Mouse (Mus musculus) embryonic facial prominence, embryonic 14.5 days (tissue): ENCODE measurements around the gene Omt2b. TPM values are rescaled to one million over a fixed set of nuclear protein-coding genes. Genes with fewer than 3 reads are reported as not detected.
"Not testable (repeated sequence)": the region's sequence is repeated elsewhere in the genome, so short reads cannot be mapped to it uniquely, and the experiment has no call there.

Experiments
- ATAC-seq: fragments of 200-750 bp; cut with Nextera tagmentation; 2 replicates; pipeline ENCODE4 v1.8.0; 2017; ENCODE audit warnings: low read depth, moderate number of reproducible peaks, moderate TSS enrichment
- DNase-seq: peaks from one replicate; pipeline ENCODE4 v3.0.0-alpha.2; 2015; ENCODE audit warnings: low spot score
- H3K27ac ChIP-seq: fragments of 300-500 bp; sonication (generic); replicated peaks from 2 replicates; pipeline ENCODE4 v1.5.1; 2014; ENCODE audit warnings: low read depth, mild to moderate bottlenecking, low read length, moderate library complexity
- H3K27me3 ChIP-seq: fragments of 300-500 bp; sonication (generic); replicated peaks from 2 replicates; pipeline ENCODE4 v1.6.1; 2014; ENCODE audit warnings: low read length; ENCODE audit not compliant: control insufficient read depth, insufficient read depth
- H3K36me3 ChIP-seq: fragments of 300-500 bp; sonication (generic); 2 replicates; pipeline ENCODE4 v1.6.1; 2014; ENCODE audit warnings: low read length, mixed read lengths; ENCODE audit not compliant: control insufficient read depth, insufficient read depth
- H3K4me1 ChIP-seq: fragments of 300-500 bp; sonication (generic); 2 replicates; pipeline ENCODE4 v1.6.1; 2014; ENCODE audit warnings: antibody characterized with exemption, low read length; ENCODE audit not compliant: control insufficient read depth, insufficient read depth
- H3K4me2 ChIP-seq: fragments of 300-500 bp; sonication (generic); 2 replicates; pipeline ENCODE4 v1.6.1; 2014; ENCODE audit warnings: low read depth, mild to moderate bottlenecking, low read length, moderate library complexity, mixed read lengths
- H3K4me3 ChIP-seq: fragments of 300-500 bp; sonication (generic); 2 replicates; pipeline ENCODE4 v1.5.1; 2014; ENCODE audit warnings: low read depth, mild to moderate bottlenecking, low read length
- H3K9ac ChIP-seq: fragments of 300-500 bp; sonication (generic); 2 replicates; pipeline ENCODE4 v1.6.1; 2014; ENCODE audit warnings: low read depth, mild to moderate bottlenecking, low read length, moderate library complexity, mixed read lengths
- H3K9me3 ChIP-seq: fragments of 300-500 bp; sonication (generic); 2 replicates; pipeline ENCODE4 v1.6.1; 2016; ENCODE audit warnings: low read length; ENCODE audit not compliant: control insufficient read depth
- WGBS: fragments of 180-500 bp; shearing (Covaris S2); extraction: QIAGEN DNeasy Blood & Tissue Kit; methylation state at CpG from one replicate; pipeline ENCODE4 v1.1.7; 2014; 5-methylcytosine and 5-hydroxymethylcytosine counted together
- polyA plus RNA-seq: library from polyadenylated mRNA; unstranded; fragments of >200 nt; fragmentation: Nextera tagmentation; extraction: Ambion mirVana; gene quantifications from 2 replicates; pipeline ENCODE4 v1.2.1, GENCODE M21; 2014

Omt2b gene
- polyA plus RNA-seq, 1 experiment from 2014 or later, result not detected

- H3K4me2 ChIP-seq, result no peak overlapping the region
- H3K4me1 ChIP-seq, result no peaks in the 10 kb centered on the region
- H3K27ac ChIP-seq, result no peak overlapping the region
- H3K27me3 ChIP-seq, result no peaks in the 10 kb centered on the region
- H3K36me3 ChIP-seq, result no peaks in the 10 kb centered on the region
- H3K9ac ChIP-seq, result no peak overlapping the region
- DNase-seq (no peak), ATAC-seq (no peak)
- H3K9me3 ChIP-seq, result no peaks in the 10 kb centered on the region
- WGBS, result 75% methylated on average over 6 of the region's 6 CpGs
- H3K4me3 ChIP-seq, result no peak overlapping the region
These were observed 32.5 kb downstream of the Omt2b start for GRCm38 (mm10) chr9:78359750-78360483.

DNA sequence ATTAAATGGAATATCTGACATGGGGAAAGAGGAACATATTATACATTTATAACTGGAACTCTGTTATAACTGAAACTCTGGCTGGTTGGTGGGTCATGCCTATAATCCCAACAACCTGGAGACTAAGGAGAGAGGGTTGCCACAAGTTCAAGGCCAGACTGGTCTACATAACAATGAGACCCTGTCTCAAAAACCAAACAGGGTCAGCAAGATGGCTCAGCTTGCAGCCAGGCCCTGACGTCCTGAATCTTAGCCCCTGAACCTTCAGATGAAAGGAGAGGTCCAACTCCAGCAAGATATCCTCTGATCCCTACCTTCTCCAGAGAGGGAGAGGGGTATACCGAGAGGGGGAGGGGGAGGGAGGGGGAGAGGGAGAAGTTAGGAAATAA is 33.1 kb downstream of the Omt2b start:
- Histone ChIP-seq H3K9me3 (no peaks in the 10 kb centered on the region), H3K4me2 (no peak overlapping the region), H3K9ac (no peak overlapping the region), H3K36me3 (no peaks in the 10 kb centered on the region), H3K4me3 (no peak overlapping the region), H3K27me3 (no peaks in the 10 kb centered on the region), H3K4me1 (no peaks in the 10 kb centered on the region), H3K27ac (no peak overlapping the region)
- no peak for DNase-seq
- no peak for ATAC-seq
- 32% methylated on average over 2 of the region's 2 CpGs for WGBS

DNA sequence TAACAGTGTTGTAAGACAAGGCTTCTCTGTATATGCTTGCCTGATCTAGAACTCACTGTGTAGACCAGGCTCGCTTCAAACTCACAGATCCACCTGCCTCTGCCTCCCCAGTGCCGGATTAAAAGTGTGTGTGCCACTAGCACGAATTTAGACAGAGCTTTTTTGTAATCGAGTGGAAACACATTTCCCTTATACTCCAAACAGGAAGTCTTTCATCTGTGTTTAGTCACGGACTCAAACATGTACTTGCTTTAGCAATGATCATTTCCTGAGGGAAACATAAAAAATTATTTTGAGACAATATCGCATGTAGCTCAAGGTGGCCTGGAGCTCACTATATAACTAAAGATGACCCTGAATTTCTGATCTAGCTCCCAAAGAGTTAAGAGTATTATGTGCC is 36.0 kb downstream of the Omt2b start:
- Histone ChIP-seq H3K4me3 (no peak overlapping the region), H3K36me3 (no peaks in the 10 kb centered on the region), H3K4me1 (no peaks in the 10 kb centered on the region), H3K27me3 (no peaks in the 10 kb centered on the region), H3K9ac (no peak overlapping the region), H3K9me3 (no peaks in the 10 kb centered on the region), H3K4me2 (no peak overlapping the region), H3K27ac (no peak overlapping the region)
- 54% methylated on average over 6 of the region's 6 CpGs for WGBS
- ATAC-seq, result no peak
- no peak for DNase-seq

- 85% methylated on average over 6 of the region's 6 CpGs for WGBS
- Histone ChIP-seq H3K4me2 (no peak overlapping the region), H3K27me3 (no peaks in the 10 kb centered on the region), H3K4me3 (no peak overlapping the region), H3K4me1 (no peaks in the 10 kb centered on the region), H3K9ac (no peak overlapping the region), H3K36me3 (no peaks in the 10 kb centered on the region), H3K27ac (no peak overlapping the region), H3K9me3 (no peaks in the 10 kb centered on the region)
- ATAC-seq (no peak), DNase-seq (no peak)
These were observed 37.3 kb downstream of the Omt2b start for GRCm38 (mm10) chr9:78364701-78365100.

GRCm38 (mm10) chr9:78365850-78366544 is 38.6 kb downstream of the Omt2b start:
- no peak overlapping the region for H3K4me3 ChIP-seq
- H3K27me3 ChIP-seq, result no peaks in the 10 kb centered on the region
- H3K4me2 ChIP-seq, result no peak overlapping the region
- ATAC-seq (no peak), DNase-seq (no peak)
- no peak overlapping the region for H3K9ac ChIP-seq
- H3K9me3 ChIP-seq, result no peaks in the 10 kb centered on the region
- H3K36me3 ChIP-seq, result no peaks in the 10 kb centered on the region
- WGBS, result 62% methylated on average over 12 of the region's 13 CpGs
- no peaks in the 10 kb centered on the region for H3K4me1 ChIP-seq
- H3K27ac ChIP-seq, result no peak overlapping the region

- H3K36me3 ChIP-seq, H3K27ac ChIP-seq, H3K4me1 ChIP-seq, H3K4me2 ChIP-seq, H3K9me3 ChIP-seq, H3K27me3 ChIP-seq, ATAC-seq, H3K9ac ChIP-seq, H3K4me3 ChIP-seq, DNase-seq: not testable (repeated sequence)
- whole genome bisulfite sequencing, result 92% methylated on average over 16 of the region's 16 CpGs
These were observed 40.6 kb downstream of the Omt2b start, which contains the start of gene Dppa5a for GRCm38 (mm10) chr9:78367959-78368358. TSS of gene Dppa5a (minus strand) at chr9:78368177.

DNA sequence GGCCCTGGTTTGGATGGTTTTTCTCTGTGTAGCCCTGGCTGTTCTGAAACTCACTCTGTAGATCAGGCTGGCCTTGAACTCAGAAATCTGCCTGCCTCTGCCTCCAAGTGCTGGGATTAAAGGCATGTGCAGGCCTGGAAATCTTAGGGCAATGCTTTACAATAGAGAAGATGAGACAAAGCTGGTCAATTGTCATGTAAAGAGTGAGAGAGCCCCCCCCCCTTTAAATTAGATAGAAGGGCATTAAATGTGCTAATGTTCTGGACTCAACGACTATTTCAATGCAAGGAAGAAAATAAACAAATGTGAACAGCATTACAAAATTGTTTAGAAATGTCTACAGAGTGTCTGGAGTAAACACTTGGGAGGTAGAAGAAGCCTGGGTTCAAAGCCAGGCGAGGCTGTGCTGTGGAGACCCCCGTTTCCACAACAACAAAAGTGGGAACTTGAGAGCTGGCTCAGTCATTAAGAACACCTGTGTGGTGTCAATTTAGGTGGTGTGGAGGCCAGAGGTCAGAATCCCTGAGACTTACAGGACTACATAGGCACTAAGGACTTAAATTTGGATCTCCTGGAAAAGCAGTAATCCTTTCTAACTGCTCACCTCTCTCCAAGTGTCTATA is 41.4 kb downstream of the Omt2b start:
- Histone ChIP-seq H3K4me1 (no peaks in the 10 kb centered on the region), H3K27me3 (no peaks in the 10 kb centered on the region), H3K4me2 (no peak overlapping the region), H3K27ac (no peak overlapping the region), H3K36me3 (no peaks in the 10 kb centered on the region), H3K9ac (no peak overlapping the region), H3K9me3 (no peaks in the 10 kb centered on the region), H3K4me3 (no peak overlapping the region)
- DNase-seq (no peak), ATAC-seq (no peak)
- WGBS, result 73% methylated on average over 3 of the region's 3 CpGs

DNA sequence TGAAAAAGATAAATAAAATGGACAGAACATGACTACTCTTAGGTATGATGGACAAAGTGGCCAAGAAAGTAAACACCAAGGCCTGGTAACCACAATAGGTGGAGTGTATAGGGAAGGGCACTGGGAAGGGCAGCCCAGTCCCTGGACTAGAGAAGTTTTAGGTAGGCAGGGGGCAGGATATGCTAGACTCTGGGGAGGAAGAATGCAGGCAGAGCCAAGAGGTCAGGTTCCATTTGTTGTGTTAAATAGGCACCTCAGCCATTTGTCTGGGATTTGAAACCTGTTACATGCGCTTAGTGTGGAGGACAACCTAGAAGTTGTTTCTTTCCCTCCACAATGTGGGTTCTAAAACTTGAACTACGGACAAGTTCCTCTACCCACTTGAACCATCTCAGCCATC is 42.0 kb downstream of the Omt2b start:
- Histone ChIP-seq H3K4me1 (no peaks in the 10 kb centered on the region), H3K27me3 (no peaks in the 10 kb centered on the region), H3K9me3 (no peaks in the 10 kb centered on the region), H3K4me3 (no peak overlapping the region), H3K36me3 (no peaks in the 10 kb centered on the region), H3K9ac (no peak overlapping the region), H3K4me2 (no peak overlapping the region), H3K27ac (no peak overlapping the region)
- DNase-seq (no peak), ATAC-seq (no peak)
- WGBS, result 88% methylated on average over 2 of the region's 2 CpGs
